Mouse (Mus musculus) lung, postnatal 14 days (tissue): ENCODE results near the gene Myh13.

Experiments used
- DNase-seq: peaks from one replicate; pipeline ENCODE4 v3.0.0; 2021

Myh13 gene

GRCm38 (mm10) chr11:67390679-67391384 lies 69.4 kb downstream of the Myh13 start:
- peak; percentile 42 for DNase-seq

GRCm38 (mm10) chr11:67392369-67392768 lies 70.9 kb downstream of the Myh13 start:
- no peak for DNase-seq

- DNase-seq: no peak
These were observed 79.5 kb downstream of the Myh13 start for GRCm38 (mm10) chr11:67400956-67401355.

- no peak for DNase-seq
These were observed 93.0 kb downstream of the Myh13 start for GRCm38 (mm10) chr11:67414346-67414940.
